Mouse (Mus musculus): ENCODE measurements around the gene Trabd. TPM values are rescaled to one million over a fixed set of nuclear protein-coding genes. Genes with fewer than 3 reads are reported as not detected.

Trabd gene
- total and polyA plus RNA-seq, 3 experiments, result 39.2 to 74.7 (median 49.5) TPM

- no peaks in the 10 kb centered on the region for H3K9me3 ChIP-seq (replicated peaks; ENCODE audit: low read length)
- no peaks in the 10 kb centered on the region for H3K79me2 ChIP-seq (replicated peaks; ENCODE audit: control insufficient read depth, extremely low read depth, insufficient read depth, poor library complexity, severe bottlenecking)
- no peaks in the 10 kb centered on the region for H3K4me1 ChIP-seq (ENCODE audit: control insufficient read depth in 1 of 2, insufficient read depth in 2 of 2)
- no peak overlapping the region for H3K9ac ChIP-seq (ENCODE audit: insufficient read depth, low read depth)
- no peak for DNase-seq (ENCODE audit: extremely low read depth)
- no peaks in the 10 kb centered on the region for H3K27me3 ChIP-seq (replicated peaks)
- TF ChIP-seq BHLHE40 (IDR thresholded peaks at IDR 0.05; ENCODE audit: low read depth, low read length) (no peak), E2F4 (IDR thresholded peaks at IDR 0.05; ENCODE audit: insufficient replicate concordance, low read depth, low read length) (no peak), EP300 (IDR thresholded peaks at IDR 0.05; ENCODE audit: low read length) (no peak)
- peaks cover 87 to 98% of the 10 kb centered on the region in 2 experiments for H3K36me3 ChIP-seq (replicated peaks in 1 of 2; ENCODE audit: control insufficient read depth in 1 of 2, insufficient read depth in 1 of 2, low read length in 1 of 2)
- no peak overlapping the region for H3K4me3 ChIP-seq (replicated peaks in 1 of 3; ENCODE audit: low read depth in 2 of 3, low read length in 2 of 3, poor library complexity in 1 of 3)
- no peak overlapping the region for H3K4me2 ChIP-seq (ENCODE audit: insufficient read depth, low read depth, poor library complexity, severe bottlenecking)
- dilution Hi-C loops (cut with MboI; ENCODE audit: extremely low pct_ligation_motif_present, extremely low pct_unique_long_range_greater_than_20kb, low sequenced_read_pairs), result no loop called here
- no peak overlapping the region for H3K27ac ChIP-seq (ENCODE audit: insufficient read depth, low read depth)
- in situ Hi-C loops (cut with MboI; ENCODE audit: low pct_ligation_motif_present, low pct_unique_long_range_greater_than_20kb, low sequenced_read_pairs), result loop anchor here (25.0 kb wide), 1 partner anchor 255 kb away; the partner anchor contains the start of genes Lmf2, Ncaph2 and Sco2
Measured at GRCm38 (mm10) chr15:89106976-89107375, 32.1 kb downstream of the Trabd start.

- H3K36me3 ChIP-seq (replicated peaks in 1 of 2; ENCODE audit: control insufficient read depth in 1 of 2, insufficient read depth in 1 of 2, low read length in 1 of 2), result peaks cover 69 to 93% of the 10 kb centered on the region in 2 experiments
- no peaks in the 10 kb centered on the region for H3K4me1 ChIP-seq (ENCODE audit: control insufficient read depth in 1 of 2, insufficient read depth in 2 of 2)
- H3K4me2 ChIP-seq (ENCODE audit: insufficient read depth, low read depth, poor library complexity, severe bottlenecking), result no peak overlapping the region
- DNase-seq (ENCODE audit: extremely low read depth), result no peak
- H3K27ac ChIP-seq (ENCODE audit: insufficient read depth, low read depth), result no peak overlapping the region
- TF ChIP-seq POLR2A (IDR thresholded peaks at IDR 0.05; ENCODE audit: low read depth, low read length), result no peak
- TF ChIP-seq CTCF (conservative IDR thresholded peaks at IDR 0.05 in 1 of 2, IDR thresholded peaks at IDR 0.05 in 1 of 2; ENCODE audit: low read depth in 2 of 2, low read length in 2 of 2), result no peak
- TF ChIP-seq USF1 (IDR thresholded peaks at IDR 0.05; ENCODE audit: low read depth, low read length), result no peak
- TF ChIP-seq BHLHE40 (IDR thresholded peaks at IDR 0.05; ENCODE audit: low read depth, low read length), result no peak
- TF ChIP-seq IRF4 (IDR thresholded peaks at IDR 0.05; ENCODE audit: low read depth, low read length), result no peak
- TF ChIP-seq MEF2A (IDR thresholded peaks at IDR 0.05; ENCODE audit: borderline replicate concordance, low read depth, low read length), result no peak
- no peak for TF ChIP-seq POLR2AphosphoS2 (IDR thresholded peaks at IDR 0.05; ENCODE audit: low read depth, low read length)
- TF ChIP-seq UBTF (IDR thresholded peaks at IDR 0.05; ENCODE audit: low read depth, low read length), result no peak
- no peak for TF ChIP-seq ELF1 (IDR thresholded peaks at IDR 0.05; ENCODE audit: low read depth, low read length)
- no peak for TF ChIP-seq GABPA (IDR thresholded peaks at IDR 0.05; ENCODE audit: insufficient replicate concordance, low read depth, low read length)
- no peak for TF ChIP-seq EP300 (IDR thresholded peaks at IDR 0.05; ENCODE audit: low read length)
- H3K27me3 ChIP-seq (replicated peaks), result no peaks in the 10 kb centered on the region
- H3K9me3 ChIP-seq (replicated peaks; ENCODE audit: low read length), result no peaks in the 10 kb centered on the region
- dilution Hi-C loops (cut with MboI; ENCODE audit: extremely low pct_ligation_motif_present, extremely low pct_unique_long_range_greater_than_20kb, low sequenced_read_pairs), result no loop called here
- H3K79me2 ChIP-seq (replicated peaks; ENCODE audit: control insufficient read depth, extremely low read depth, insufficient read depth, poor library complexity, severe bottlenecking), result no peaks in the 10 kb centered on the region
- in situ Hi-C loops (cut with MboI; ENCODE audit: low pct_ligation_motif_present, low pct_unique_long_range_greater_than_20kb, low sequenced_read_pairs), result loop anchor here (25.0 kb wide), 1 partner anchor 252 kb away; the partner anchor contains the start of genes Lmf2, Ncaph2 and Sco2
- no peak overlapping the region for H3K9ac ChIP-seq (ENCODE audit: insufficient read depth, low read depth)
- no peak overlapping the region for H3K4me3 ChIP-seq (replicated peaks in 1 of 3; ENCODE audit: low read depth in 2 of 3, low read length in 2 of 3, poor library complexity in 1 of 3)
Measured at GRCm38 (mm10) chr15:89110147-89110546, 35.2 kb downstream of the Trabd start.

GRCm38 (mm10) chr15:89118007-89118406 lies 43.1 kb downstream of the Trabd start:
- H3K4me2 ChIP-seq (ENCODE audit: insufficient read depth, low read depth, poor library complexity, severe bottlenecking), result no peak overlapping the region
- H3K79me2 ChIP-seq (replicated peaks; ENCODE audit: control insufficient read depth, extremely low read depth, insufficient read depth, poor library complexity, severe bottlenecking), result peaks cover 18% of the 10 kb centered on the region
- DNase-seq (ENCODE audit: extremely low read depth), result peak; percentile 17
- no peak overlapping the region for H3K27ac ChIP-seq (ENCODE audit: insufficient read depth, low read depth)
- H3K4me3 ChIP-seq (replicated peaks in 1 of 3; ENCODE audit: low read depth in 2 of 3, low read length in 2 of 3, poor library complexity in 1 of 3), result no peak overlapping the region
- no peak overlapping the region for H3K9ac ChIP-seq (ENCODE audit: insufficient read depth, low read depth)
- peaks cover 5 to 22% of the 10 kb centered on the region in 2 experiments for H3K4me1 ChIP-seq (ENCODE audit: control insufficient read depth in 1 of 2, insufficient read depth in 2 of 2)
- TF ChIP-seq TCF12 (IDR thresholded peaks at IDR 0.05; ENCODE audit: low read depth, low read length), result no peak
- TF ChIP-seq EP300 (IDR thresholded peaks at IDR 0.05; ENCODE audit: low read length), result no peak
- TF ChIP-seq MAX (IDR thresholded peaks at IDR 0.05; ENCODE audit: low read length), result 0 out of 2 replicates have a peak, but pooled peaks have one; percentile 13
- TF ChIP-seq MYC (IDR thresholded peaks at IDR 0.05; ENCODE audit: low read depth, low read length), result peak; percentile 68
- 0 out of 2 replicates have a peak, but pooled peaks have one; percentile 38 for TF ChIP-seq SIN3A (IDR thresholded peaks at IDR 0.05; ENCODE audit: low read length)
- peak; percentile 71 for TF ChIP-seq RAD21 (IDR thresholded peaks at IDR 0.05; ENCODE audit: low read depth, low read length)
- no peak for TF ChIP-seq BHLHE40 (IDR thresholded peaks at IDR 0.05; ENCODE audit: low read depth, low read length)
- peak; percentile 60 for TF ChIP-seq SMC3 (IDR thresholded peaks at IDR 0.05; ENCODE audit: low read depth, low read length)
- peak in 1 of 2 experiments; percentile 68; a peak in 2 of 4 replicates for TF ChIP-seq CTCF (conservative IDR thresholded peaks at IDR 0.05 in 1 of 2, IDR thresholded peaks at IDR 0.05 in 1 of 2; ENCODE audit: low read depth in 2 of 2, low read length in 2 of 2)
- no peak for TF ChIP-seq CHD2 (IDR thresholded peaks at IDR 0.05; ENCODE audit: low read length)
- TF ChIP-seq JUN (IDR thresholded peaks at IDR 0.05; ENCODE audit: insufficient read depth, low read depth, low read length), result no peak
- peak; percentile 31 for TF ChIP-seq ZC3H11A (IDR thresholded peaks at IDR 0.05; ENCODE audit: low read depth, low read length)
- dilution Hi-C loops (cut with MboI; ENCODE audit: extremely low pct_ligation_motif_present, extremely low pct_unique_long_range_greater_than_20kb, low sequenced_read_pairs) (no loop called here), in situ Hi-C loops (cut with MboI; ENCODE audit: low pct_ligation_motif_present, low pct_unique_long_range_greater_than_20kb, low sequenced_read_pairs) (loop anchor here (25.0 kb wide), 1 partner anchor 244 kb away; the partner anchor contains the start of genes Lmf2, Ncaph2 and Sco2)
- no peaks in the 10 kb centered on the region for H3K9me3 ChIP-seq (replicated peaks; ENCODE audit: low read length)
- no peaks in the 10 kb centered on the region for H3K27me3 ChIP-seq (replicated peaks)
- peaks cover 25 to 62% of the 10 kb centered on the region in 2 experiments for H3K36me3 ChIP-seq (replicated peaks in 1 of 2; ENCODE audit: control insufficient read depth in 1 of 2, insufficient read depth in 1 of 2, low read length in 1 of 2)

Data from CH12.LX (cell line).